Mouse (Mus musculus) ES-Bruce4 (cell line): ENCODE data around the gene Aifm1.

ENCODE experiments used
- CTCF ChIP-seq: IDR thresholded peaks from one replicate; pipeline ENCODE4 v1.8.1; 2011; ENCODE audit warnings: low read depth, low read length
- POLR2A ChIP-seq: IDR thresholded peaks from one replicate; pipeline ENCODE4 v1.8.1; 2011; ENCODE audit warnings: low read length; ENCODE audit not compliant: insufficient read depth

- TF ChIP-seq POLR2A: no peak
- TF ChIP-seq CTCF: no peak
These were observed 32.3 kb downstream of the Aifm1 start for GRCm38 (mm10) chrX:48481095-48481494.
